Mouse (Mus musculus) embryonic facial prominence, embryonic 11.5 days (tissue): ENCODE data around the gene Eif2d. TPM values are rescaled to one million over a fixed set of nuclear protein-coding genes. Genes with fewer than 3 reads are reported as not detected.

ENCODE experiments used
- ATAC-seq: fragments of 200-750 bp; cut with Nextera tagmentation; replicated peaks from 2 replicates; pipeline ENCODE4 v1.8.0; 2017; ENCODE audit warnings: low read depth; ENCODE audit not compliant: insufficient number of reproducible peaks, low FRiP score, low TSS enrichment
- DNase-seq: peaks from one replicate; pipeline ENCODE4 v3.0.0-alpha.2; 2015; ENCODE audit warnings: low spot score
- H3K27ac ChIP-seq: fragments of 300-500 bp; sonication (generic); replicated peaks from 2 replicates; pipeline ENCODE4 v1.5.1; 2014; ENCODE audit warnings: mild to moderate bottlenecking, low read depth, low read length, control low read depth
- H3K27me3 ChIP-seq: fragments of 300-500 bp; sonication (generic); 2 replicates; pipeline ENCODE4 v1.6.1; 2014; ENCODE audit warnings: mild to moderate bottlenecking, low read length, moderate library complexity, mixed read lengths; ENCODE audit not compliant: control insufficient read depth, insufficient read depth
- H3K36me3 ChIP-seq: fragments of 300-500 bp; sonication (generic); replicated peaks from 2 replicates; pipeline ENCODE4 v1.6.1; 2014; ENCODE audit warnings: low read depth, mild to moderate bottlenecking, low read length, moderate library complexity, mixed read lengths; ENCODE audit not compliant: control insufficient read depth, insufficient read depth
- H3K4me1 ChIP-seq: fragments of 300-500 bp; sonication (generic); 2 replicates; pipeline ENCODE4 v1.6.1; 2014; ENCODE audit warnings: low read length, mixed read lengths; ENCODE audit not compliant: control insufficient read depth, insufficient read depth
- H3K4me2 ChIP-seq: fragments of 300-500 bp; sonication (generic); 2 replicates; pipeline ENCODE4 v1.6.1; 2014; ENCODE audit warnings: low read depth, mild to moderate bottlenecking, control low read depth, low read length, moderate library complexity
- H3K4me3 ChIP-seq: fragments of 300-500 bp; sonication (generic); 2 replicates; pipeline ENCODE4 v1.5.1; 2014; ENCODE audit warnings: low read depth, low read length, control low read depth
- H3K9ac ChIP-seq: fragments of 300-500 bp; sonication (generic); replicated peaks from 2 replicates; pipeline ENCODE4 v1.6.1; 2014; ENCODE audit warnings: mild to moderate bottlenecking, control low read depth, low read length
- H3K9me3 ChIP-seq: fragments of 300-500 bp; sonication (generic); replicated peaks from 2 replicates; pipeline ENCODE4 v1.6.1; 2016; ENCODE audit warnings: mild to moderate bottlenecking, low read length, inconsistent platforms, mixed read lengths; ENCODE audit not compliant: control insufficient read depth
- WGBS: fragments of 180-500 bp; shearing (Covaris S2); extraction: QIAGEN DNeasy Blood & Tissue Kit; methylation state at CpG from one replicate; pipeline ENCODE4 v1.1.7; 2014; 5-methylcytosine and 5-hydroxymethylcytosine counted together
- polyA plus RNA-seq: library from polyadenylated mRNA; unstranded; fragments of >200 nt; fragmentation: Nextera tagmentation; extraction: Ambion mirVana; gene quantifications from 2 replicates; pipeline ENCODE4 v1.2.1, GENCODE M21; 2014

Eif2d gene
- polyA plus RNA-seq, 1 experiment from 2014 or later: 63.6 TPM

GRCm38 (mm10) chr1:131201391-131201790, 48.4 kb downstream of the Eif2d start:
- 76% methylated on average over 4 of the region's 4 CpGs for WGBS
- DNase-seq: no peak
- H3K36me3 ChIP-seq: no peaks in the 10 kb centered on the region
- no peaks in the 10 kb centered on the region for H3K9me3 ChIP-seq
- no peak overlapping the region for H3K4me3 ChIP-seq
- no peaks in the 10 kb centered on the region for H3K4me1 ChIP-seq
- H3K4me2 ChIP-seq: no peak overlapping the region
- H3K27ac ChIP-seq: no peak overlapping the region
- no peak overlapping the region for H3K9ac ChIP-seq
- no peaks in the 10 kb centered on the region for H3K27me3 ChIP-seq
- no peak for ATAC-seq

GRCm38 (mm10) chr1:131204461-131204860, 51.5 kb downstream of the Eif2d start:
- H3K9me3 ChIP-seq: no peaks in the 10 kb centered on the region
- ATAC-seq: no peak
- H3K4me2 ChIP-seq: no peak overlapping the region
- H3K4me1 ChIP-seq: no peaks in the 10 kb centered on the region
- no peaks in the 10 kb centered on the region for H3K36me3 ChIP-seq
- DNase-seq: no peak
- H3K4me3 ChIP-seq: no peak overlapping the region
- no peaks in the 10 kb centered on the region for H3K27me3 ChIP-seq
- no peak overlapping the region for H3K27ac ChIP-seq
- no peak overlapping the region for H3K9ac ChIP-seq
- WGBS: 74% methylated on average over 8 of the region's 8 CpGs

DNA sequence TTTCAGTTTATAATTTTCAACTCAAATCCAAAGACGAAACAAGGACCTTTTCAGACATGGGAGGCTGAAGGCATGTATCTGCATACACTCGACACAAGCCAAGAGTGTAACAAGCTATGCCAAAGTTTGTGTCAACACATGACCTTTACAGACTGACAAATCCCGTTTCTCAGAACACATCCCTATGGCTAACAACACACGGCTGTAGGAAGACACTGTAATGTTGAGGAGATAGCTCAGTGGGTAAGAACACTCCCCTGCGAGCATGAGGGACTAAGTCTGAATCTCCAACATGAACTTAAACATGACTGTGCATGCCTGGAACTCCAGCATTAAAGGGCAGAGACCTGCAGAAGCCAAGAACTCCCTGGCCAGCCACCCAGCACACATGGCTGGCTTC, 53.4 kb downstream of the Eif2d start:
- Histone ChIP-seq H3K27ac (no peak overlapping the region), H3K9ac (no peak overlapping the region), H3K36me3 (no peaks in the 10 kb centered on the region), H3K4me2 (no peak overlapping the region), H3K9me3 (no peaks in the 10 kb centered on the region), H3K27me3 (no peaks in the 10 kb centered on the region), H3K4me1 (no peaks in the 10 kb centered on the region), H3K4me3 (no peak overlapping the region)
- WGBS: 81% methylated on average over 5 of the region's 5 CpGs
- ATAC-seq (no peak), DNase-seq (no peak)

- Histone ChIP-seq H3K4me3 (no peak overlapping the region), H3K27me3 (no peaks in the 10 kb centered on the region), H3K9ac (no peak overlapping the region), H3K27ac (no peak overlapping the region), H3K4me2 (no peak overlapping the region), H3K4me1 (no peaks in the 10 kb centered on the region), H3K36me3 (no peaks in the 10 kb centered on the region), H3K9me3 (no peaks in the 10 kb centered on the region)
- DNase-seq (peak; percentile 80), ATAC-seq (no peak)
- 11% methylated on average over 5 of the region's 5 CpGs for WGBS
These were observed 54.5 kb downstream of the Eif2d start for GRCm38 (mm10) chr1:131207531-131207930.

GRCm38 (mm10) chr1:131208081-131208480, 55.1 kb downstream of the Eif2d start:
- no peak for DNase-seq
- 83% methylated on average over 5 of the region's 5 CpGs for WGBS
- Histone ChIP-seq H3K36me3 (no peaks in the 10 kb centered on the region), H3K4me3 (no peak overlapping the region), H3K9me3 (no peaks in the 10 kb centered on the region), H3K27me3 (no peaks in the 10 kb centered on the region), H3K27ac (no peak overlapping the region), H3K4me2 (no peak overlapping the region), H3K4me1 (no peaks in the 10 kb centered on the region), H3K9ac (no peak overlapping the region; the same call in 1 of the 2 replicates)
- ATAC-seq: no peak

- Histone ChIP-seq H3K4me1 (no peaks in the 10 kb centered on the region), H3K4me3 (no peak overlapping the region), H3K4me2 (no peak overlapping the region), H3K27ac (no peak overlapping the region), H3K9me3 (no peaks in the 10 kb centered on the region), H3K27me3 (no peaks in the 10 kb centered on the region), H3K9ac (no peak overlapping the region), H3K36me3 (no peaks in the 10 kb centered on the region)
- no peak for ATAC-seq
- WGBS: 87% methylated on average over 6 of the region's 6 CpGs
- no peak for DNase-seq
These were observed 55.8 kb downstream of the Eif2d start for GRCm38 (mm10) chr1:131208800-131209199.

DNA sequence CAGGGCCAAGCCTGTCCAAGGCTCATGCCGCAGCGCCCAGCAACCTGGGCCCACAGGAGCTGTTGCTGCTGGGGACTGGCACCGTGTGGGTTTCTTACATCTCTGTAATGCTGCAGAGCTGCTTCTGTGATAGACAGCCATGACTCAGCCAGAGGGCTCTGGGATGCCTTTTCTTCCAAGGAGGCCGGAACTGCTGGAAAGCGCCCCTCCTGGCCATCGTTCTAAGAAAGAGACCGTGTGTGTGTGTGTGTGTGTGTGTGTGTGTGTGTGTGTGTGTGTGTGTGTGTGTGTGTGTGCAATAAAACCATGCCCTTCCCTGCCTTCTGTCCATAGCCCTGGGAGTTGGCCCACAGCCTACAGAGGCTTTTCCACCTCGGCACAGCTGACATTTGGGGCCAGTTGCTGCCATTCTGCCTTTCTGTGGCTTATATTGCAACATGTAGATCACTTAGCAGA, 57.0 kb downstream of the Eif2d start:
- no peaks in the 10 kb centered on the region for H3K27me3 ChIP-seq
- 79% methylated on average over 7 of the region's 8 CpGs for WGBS
- no peak for ATAC-seq
- H3K4me2 ChIP-seq: no peak overlapping the region
- H3K9ac ChIP-seq: no peak overlapping the region
- H3K4me3 ChIP-seq: no peak overlapping the region
- H3K4me1 ChIP-seq: no peaks in the 10 kb centered on the region
- no peaks in the 10 kb centered on the region for H3K9me3 ChIP-seq
- no peak for DNase-seq
- H3K27ac ChIP-seq: no peak overlapping the region
- H3K36me3 ChIP-seq: no peaks in the 10 kb centered on the region

DNA sequence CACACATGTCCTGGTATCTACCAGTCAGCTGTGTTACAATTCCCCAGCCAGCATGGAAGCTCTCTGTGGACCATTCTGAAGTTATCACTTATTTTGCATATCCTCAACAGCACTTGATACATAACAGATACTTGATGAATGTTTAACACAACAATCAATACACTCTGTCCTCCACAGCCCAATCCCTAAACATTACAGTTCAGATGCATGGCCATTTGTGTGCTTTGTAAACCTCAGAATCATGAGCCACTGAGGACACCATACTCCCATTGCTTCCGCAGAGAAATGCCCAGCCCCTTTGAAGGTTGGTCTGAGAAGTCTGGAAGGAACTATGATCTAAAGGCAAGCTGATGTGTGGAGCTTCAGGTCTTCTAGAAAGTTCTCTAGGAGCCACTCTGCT, 58.7 kb downstream of the Eif2d start:
- 86% methylated on average over 1 of the region's 1 CpGs for WGBS

More for the DNA sequence above, 58.7 kb downstream of the Eif2d start:
- DNase-seq: no peak
- H3K4me3 ChIP-seq: no peak overlapping the region
- no peaks in the 10 kb centered on the region for H3K4me1 ChIP-seq
- ATAC-seq: no peak
- no peaks in the 10 kb centered on the region for H3K9me3 ChIP-seq
- H3K27ac ChIP-seq: no peak overlapping the region
- no peak overlapping the region for H3K9ac ChIP-seq
- no peaks in the 10 kb centered on the region for H3K27me3 ChIP-seq
- H3K36me3 ChIP-seq: no peaks in the 10 kb centered on the region
- no peak overlapping the region for H3K4me2 ChIP-seq
